Mouse (Mus musculus): ENCODE data around the gene Pcyox1.
"Not testable (repeated sequence)": the region's sequence is repeated elsewhere in the genome, so short reads cannot be mapped to it uniquely, and the experiment has no call there.

Gene Pcyox1

GRCm38 (mm10) chr6:86397257-86397980 is 465 bp upstream of the Pcyox1 start:
- no peak for DNase-seq

GRCm38 (mm10) chr6:86395969-86396368 is 985 bp downstream of the Pcyox1 start:
- no peak for DNase-seq

- DNase-seq: no peak
Observed at GRCm38 (mm10) chr6:86395021-86395420, 1.9 kb downstream of the Pcyox1 start.

- DNase-seq: no peak
Observed at GRCm38 (mm10) chr6:86394078-86394720, 2.8 kb downstream of the Pcyox1 start.

GRCm38 (mm10) chr6:86393187-86393586 is 3.8 kb downstream of the Pcyox1 start:
- DNase-seq: no peak

- no peak for DNase-seq
Observed at GRCm38 (mm10) chr6:86391326-86391725, 5.6 kb downstream of the Pcyox1 start.

GRCm38 (mm10) chr6:86388461-86388860 is 8.5 kb downstream of the Pcyox1 start:
- no peak for DNase-seq

- no peak for DNase-seq
Observed at GRCm38 (mm10) chr6:86387313-86387712, 9.6 kb downstream of the Pcyox1 start.

GRCm38 (mm10) chr6:86385362-86386104 is 11.4 kb downstream of the Pcyox1 start:
- no peak for DNase-seq

GRCm38 (mm10) chr6:86384692-86385091 is 12.3 kb downstream of the Pcyox1 start:
- no peak for DNase-seq

- DNase-seq: no peak
Observed at GRCm38 (mm10) chr6:86383370-86383769, 13.6 kb downstream of the Pcyox1 start.

GRCm38 (mm10) chr6:86382551-86382950 is 14.4 kb downstream of the Pcyox1 start:
- no peak for DNase-seq

- DNase-seq: not testable (repeated sequence)
Observed at GRCm38 (mm10) chr6:86380112-86380511, 16.8 kb downstream of the Pcyox1 start.

GRCm38 (mm10) chr6:86378341-86378740 is 18.6 kb downstream of the Pcyox1 start:
- DNase-seq: no peak

GRCm38 (mm10) chr6:86373556-86373955 is 23.4 kb downstream of the Pcyox1 start:
- no peak for DNase-seq

GRCm38 (mm10) chr6:86371950-86372516 is 24.9 kb downstream of the Pcyox1 start:
- no peak for DNase-seq

- DNase-seq: peak; percentile 96 to 97
Observed at GRCm38 (mm10) chr6:86371340-86371911, 25.5 kb downstream of the Pcyox1 start.

- DNase-seq: no peak
Observed at GRCm38 (mm10) chr6:86370764-86371339, 26.1 kb downstream of the Pcyox1 start, which contains the start of gene Snrpg. Gene Snrpg (plus strand): TSS chr6:86371304.

- DNase-seq: no peak
Observed at GRCm38 (mm10) chr6:86370093-86370713, 26.8 kb downstream of the Pcyox1 start.

GRCm38 (mm10) chr6:86368479-86368878 is 28.5 kb downstream of the Pcyox1 start:
- peak in 1 of 2 experiments; percentile 19 for DNase-seq

GRCm38 (mm10) chr6:86366853-86367249 is 30.1 kb downstream of the Pcyox1 start:
- DNase-seq: no peak
